Mouse (Mus musculus) CD4-positive, CD25-positive, alpha-beta regulatory T cell, adult 4 months (primary cell): ENCODE data around the gene Colq. TPM values are rescaled to one million over a fixed set of nuclear protein-coding genes. Genes with fewer than 3 reads are reported as not detected.
A peak's percentile ranks its signal among the peaks of the same experiment; 100 is the strongest.

Experiments used
- ATAC-seq: one replicate; pipeline ENCODE4 v1.8.0; 2017
- polyA plus RNA-seq, 2 experiments: library from polyadenylated mRNA; unstranded; fragments of 100-300 nt; shearing (Covaris generic); gene quantifications; one replicate each; pipeline ENCODE4 v1.2.1; 2017

Gene Colq
- polyA plus RNA-seq, 2 experiments from 2014 or later, result 5.6 to 8.5 TPM

DNA sequence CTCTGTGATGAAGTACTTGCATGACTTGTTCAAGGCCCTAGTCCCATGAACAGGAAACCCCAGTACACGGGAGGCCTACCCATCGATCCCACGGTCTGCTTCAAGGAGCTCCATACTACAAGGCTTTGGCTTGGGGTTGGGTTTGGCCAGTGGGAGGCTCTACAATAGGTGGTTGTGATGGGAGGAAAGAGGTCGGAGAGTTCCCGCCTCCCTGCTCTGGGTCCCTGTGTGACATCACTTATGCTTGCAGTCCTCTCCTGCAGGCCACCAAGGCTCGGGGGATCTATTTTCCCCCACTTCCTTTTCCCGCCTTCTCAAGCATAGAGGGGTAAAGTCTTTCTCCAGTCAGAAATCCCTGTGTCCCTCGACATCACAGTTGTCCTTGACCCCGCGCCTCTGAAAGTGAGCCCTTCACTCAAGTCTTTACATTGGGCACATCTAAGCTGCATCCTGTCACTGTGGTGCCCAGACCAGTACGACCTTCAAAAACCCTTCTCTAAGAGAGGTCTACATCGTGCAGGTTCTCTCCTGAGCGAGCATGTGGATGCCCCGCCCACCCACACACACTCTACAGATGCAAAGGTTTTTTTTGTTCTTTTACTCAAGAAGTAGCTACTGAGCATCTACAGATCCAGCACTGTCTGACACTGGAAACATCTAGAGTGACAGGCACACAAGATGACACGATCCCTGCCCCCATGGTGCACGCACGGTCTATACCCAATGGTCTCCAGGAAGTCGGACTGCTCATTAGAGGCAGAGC lies 16.1 kb downstream of the Colq start:
- peak; percentile 51 for ATAC-seq

GRCm38 (mm10) chr14:31572561-31573175 lies 18.5 kb downstream of the Colq start:
- ATAC-seq, result no peak

DNA sequence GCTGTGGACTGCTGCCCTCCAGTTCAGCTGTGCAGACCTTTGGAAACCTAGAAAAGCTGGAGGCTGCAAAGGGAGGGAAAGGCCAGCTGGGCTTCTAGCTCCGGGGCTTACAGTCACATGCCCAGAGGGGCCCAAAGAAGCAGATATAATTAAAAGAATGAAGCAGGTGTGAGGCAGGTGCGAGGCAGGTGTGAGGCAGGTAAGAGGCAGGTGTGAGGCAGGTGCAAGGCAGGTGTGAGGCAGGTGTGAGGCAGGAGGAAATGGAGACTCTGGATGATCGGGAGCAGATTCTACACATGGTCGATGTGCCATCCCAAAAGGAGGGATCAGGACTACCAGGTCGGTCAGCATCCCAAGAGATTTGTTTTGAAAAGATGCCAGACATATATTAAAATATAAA lies 19.7 kb downstream of the Colq start:
- ATAC-seq, result no peak

DNA sequence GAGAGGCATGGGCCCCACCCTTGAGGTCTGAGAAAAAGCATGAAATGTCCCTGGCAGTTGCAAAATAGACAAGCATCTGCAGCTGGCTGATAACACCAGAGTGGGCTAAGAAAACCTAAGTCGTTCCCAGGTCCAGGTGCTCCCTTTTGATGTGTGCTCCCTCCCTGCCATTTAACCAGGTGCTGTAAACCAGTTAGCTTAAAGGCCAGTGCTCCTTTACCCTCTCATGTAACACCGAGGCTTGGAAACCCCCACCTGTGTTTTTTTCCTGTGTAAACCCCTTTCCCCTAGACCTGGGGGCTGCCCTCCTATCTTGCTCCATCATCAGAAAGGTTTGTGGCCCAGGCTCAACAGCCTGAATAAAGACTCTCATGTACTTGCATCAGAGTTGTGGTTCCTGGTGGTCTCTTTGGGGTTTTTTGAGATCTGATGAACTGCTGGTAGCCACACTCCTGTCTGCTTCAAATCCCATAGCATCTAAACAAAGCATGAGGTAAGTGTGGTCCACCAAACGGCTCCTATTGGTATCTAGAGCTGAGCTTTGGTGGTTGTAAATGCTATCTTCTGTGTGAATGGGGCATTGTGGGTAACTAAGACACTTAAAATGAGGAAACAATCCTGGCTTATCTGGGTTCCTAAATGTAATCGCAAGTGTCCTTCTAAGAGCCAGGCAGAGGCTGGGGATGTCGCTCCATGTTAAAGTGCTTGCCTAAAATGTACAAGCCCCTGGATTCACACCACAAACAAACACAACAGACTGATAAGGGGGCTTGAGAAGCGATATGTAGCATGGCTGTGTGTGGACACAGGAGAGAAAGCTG lies 20.8 kb downstream of the Colq start:
- peak; percentile 53 for ATAC-seq

- peak; percentile 73 for ATAC-seq
Observed at GRCm38 (mm10) chr14:31569151-31569631, 22.0 kb downstream of the Colq start.

- ATAC-seq, result no peak
Observed at GRCm38 (mm10) chr14:31565478-31566212, 25.5 kb downstream of the Colq start.

DNA sequence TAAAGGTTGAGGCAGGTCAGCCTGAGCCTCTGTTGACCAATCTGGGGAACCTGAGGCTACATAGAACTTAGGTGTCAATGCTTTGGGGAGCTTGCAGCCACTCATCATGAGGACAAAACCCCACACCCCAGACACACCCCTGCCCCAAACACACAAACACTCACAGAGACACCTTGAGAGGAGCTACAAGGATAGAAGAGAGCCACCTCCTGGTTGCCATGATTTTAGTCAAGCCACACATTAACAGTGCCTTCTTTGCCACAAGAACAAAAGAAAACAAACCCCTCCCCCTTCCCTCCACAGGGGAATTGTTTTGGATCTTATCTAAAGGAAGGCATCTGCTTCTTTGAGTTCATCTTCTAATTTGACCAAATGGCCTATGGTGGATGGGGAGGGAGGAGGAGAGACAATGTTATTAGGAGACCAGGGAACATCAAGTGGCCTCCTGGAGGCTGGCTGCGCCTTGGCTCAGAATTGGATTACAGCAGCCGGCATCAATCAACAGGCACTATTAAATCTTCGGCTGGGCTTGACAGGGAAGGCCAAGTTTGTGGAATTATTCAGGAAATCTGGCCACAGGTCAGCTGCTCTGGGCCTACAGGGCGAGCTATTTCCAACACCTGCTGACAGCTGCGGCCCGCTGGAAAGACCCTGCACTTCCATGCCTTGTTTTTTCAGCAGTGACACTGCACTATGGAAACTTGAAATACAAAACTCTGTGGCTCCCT lies 26.5 kb downstream of the Colq start:
- no peak for ATAC-seq

GRCm38 (mm10) chr14:31560886-31561285 lies 30.3 kb downstream of the Colq start:
- ATAC-seq, result peak; percentile 3

- ATAC-seq, result no peak
Observed at GRCm38 (mm10) chr14:31559216-31559615, 31.9 kb downstream of the Colq start.

DNA sequence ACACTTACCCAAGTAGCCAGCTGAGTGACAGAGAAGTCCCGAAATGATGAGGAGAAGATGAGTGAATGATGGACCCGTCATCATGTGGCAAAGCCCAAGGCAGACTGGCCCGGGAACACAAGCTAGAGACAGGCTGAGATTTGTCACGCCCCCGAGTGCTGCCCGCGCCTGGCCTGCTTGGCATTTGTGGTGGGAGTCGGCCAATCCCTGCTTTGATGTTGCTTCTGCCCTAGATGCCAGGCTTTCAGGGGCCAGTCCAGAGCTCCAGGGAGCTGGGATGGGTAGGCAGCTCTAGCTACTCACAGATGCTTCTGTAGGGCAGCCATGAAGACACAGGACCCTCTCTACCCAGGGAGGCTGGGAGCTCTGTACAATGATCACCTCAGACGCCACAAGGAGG lies 33.4 kb downstream of the Colq start:
- ATAC-seq, result no peak

- ATAC-seq, result no peak
Observed at GRCm38 (mm10) chr14:31557273-31557672, 33.9 kb downstream of the Colq start.

DNA sequence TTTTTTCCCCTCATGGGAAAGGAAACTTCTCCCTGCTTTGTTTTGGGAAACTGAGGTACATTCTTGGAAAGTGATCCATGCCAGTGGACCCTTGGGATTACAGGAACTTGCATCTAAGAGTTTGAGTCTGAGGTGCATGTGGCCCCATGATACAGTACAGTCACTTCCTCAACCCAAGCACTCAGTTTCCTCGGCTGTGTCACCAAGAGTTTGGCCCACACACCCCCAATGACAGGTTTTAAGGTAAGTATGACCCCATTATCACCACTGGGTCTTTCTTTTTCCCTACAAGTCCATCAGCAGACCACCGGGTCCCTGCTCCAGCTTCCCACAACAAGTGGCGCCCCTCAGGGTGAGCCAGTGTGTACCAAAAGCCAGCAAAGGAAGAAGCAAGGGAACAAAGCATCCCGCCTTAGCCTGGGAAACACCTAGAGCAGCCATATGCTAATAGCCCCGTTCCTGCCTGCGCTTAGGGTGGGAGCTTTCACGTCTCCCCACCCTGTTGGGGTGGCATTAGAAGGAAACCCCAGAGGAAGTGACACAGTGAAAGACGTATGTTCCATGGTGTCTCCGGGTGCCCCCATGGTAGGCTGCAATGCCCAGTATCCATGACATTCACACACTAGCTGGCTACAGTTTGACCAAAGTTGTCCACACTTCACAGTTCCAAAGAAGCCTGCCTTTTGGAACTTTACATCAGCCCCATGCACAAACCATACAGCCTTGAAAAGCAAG lies 34.5 kb downstream of the Colq start:
- peak; percentile 33 for ATAC-seq

DNA sequence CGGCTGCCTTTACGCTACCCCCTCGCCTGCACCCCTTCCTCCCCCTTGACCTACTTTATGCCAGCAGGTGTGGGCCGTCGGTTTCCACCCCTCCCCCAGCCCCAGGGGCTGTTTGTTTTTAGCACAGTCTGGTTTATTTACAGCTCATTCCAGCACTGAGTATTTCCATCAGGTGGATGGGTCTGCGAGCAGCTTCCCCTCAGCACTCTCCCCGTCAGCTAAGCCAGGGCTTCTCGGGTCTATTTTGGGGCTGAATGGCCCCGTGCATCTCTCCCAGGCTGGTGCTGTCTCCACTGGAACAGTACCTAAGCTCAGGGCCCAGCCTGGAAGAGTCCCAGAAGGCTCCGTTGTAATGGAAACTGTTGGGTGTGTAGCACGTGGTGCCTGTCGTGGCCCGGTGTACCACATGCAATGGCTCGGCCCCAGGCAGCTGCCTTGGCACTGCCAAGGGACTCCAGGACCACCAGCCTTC lies 35.1 kb downstream of the Colq start:
- peak; percentile 60 for ATAC-seq

DNA sequence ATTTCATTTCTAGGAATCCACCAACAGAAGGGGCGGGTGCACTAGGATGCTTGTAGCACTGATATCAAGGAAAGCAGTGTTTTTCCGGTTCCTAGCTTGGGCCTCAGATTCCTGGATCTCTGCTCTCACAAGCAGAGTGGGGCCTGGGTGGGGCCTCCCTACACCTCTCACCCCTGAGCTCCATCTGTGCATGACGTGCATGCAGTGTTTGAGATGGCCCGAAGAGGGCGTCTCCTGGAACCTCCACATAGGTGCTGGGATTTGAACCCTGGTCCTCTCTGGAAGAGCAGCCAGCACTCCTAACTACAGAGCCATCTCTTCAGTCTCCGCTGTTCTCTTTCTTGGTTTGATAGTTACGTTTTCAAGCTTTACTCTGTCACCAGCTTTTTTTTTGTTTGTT lies 36.1 kb downstream of the Colq start:
- peak; percentile 35 for ATAC-seq

DNA sequence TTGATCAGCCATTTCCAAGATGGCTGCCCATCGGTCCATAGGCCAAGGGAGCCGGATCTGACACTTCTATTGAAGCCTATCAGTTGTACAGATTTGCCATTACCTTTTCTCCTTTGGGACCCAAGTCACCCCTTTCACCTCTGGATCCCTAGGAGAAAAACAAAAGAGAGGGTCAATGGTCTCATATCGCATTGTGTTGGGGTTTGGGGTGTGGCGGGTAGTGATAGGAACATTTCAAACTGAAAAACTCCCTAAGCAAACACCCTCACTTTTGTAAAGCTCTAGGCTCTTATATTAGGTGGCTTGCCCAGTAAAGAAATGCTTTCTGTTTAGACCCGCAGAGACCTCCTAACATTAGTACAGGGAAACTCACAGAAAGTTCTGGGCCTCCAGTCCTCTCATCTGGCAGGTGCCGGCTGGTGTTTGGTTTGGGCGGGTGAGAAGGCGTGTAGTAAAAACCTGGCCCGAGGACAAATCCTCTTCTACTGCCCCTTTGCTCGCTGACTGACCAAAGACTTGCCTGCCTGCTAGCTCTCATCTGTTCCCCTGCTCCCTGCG lies 47.2 kb downstream of the Colq start:
- ATAC-seq, result no peak

GRCm38 (mm10) chr14:31537298-31537697 lies 53.8 kb downstream of the Colq start:
- no peak for ATAC-seq

GRCm38 (mm10) chr14:31532656-31533055 lies 58.5 kb downstream of the Colq start:
- no peak for ATAC-seq

GRCm38 (mm10) chr14:31531506-31532148 lies 59.5 kb downstream of the Colq start:
- ATAC-seq, result peak; percentile 98

DNA sequence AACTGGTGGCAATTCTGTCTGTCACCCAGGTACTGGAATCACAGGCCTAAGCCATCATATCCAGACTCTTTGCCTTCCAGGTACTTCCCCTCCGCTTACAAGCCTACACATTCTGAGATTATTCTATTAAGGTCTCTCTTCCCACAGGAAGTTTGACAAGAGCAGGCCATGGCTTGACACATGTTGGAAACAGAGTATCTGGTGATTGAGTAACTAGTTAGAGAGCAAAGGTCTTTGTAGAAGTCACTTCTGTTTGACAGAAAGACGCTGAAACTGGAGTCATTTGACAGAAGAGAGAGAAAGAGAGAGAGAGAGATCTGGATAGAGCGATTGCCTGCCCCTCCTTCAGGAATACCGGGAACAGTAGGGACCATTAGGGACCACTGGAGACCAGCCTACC lies 60.3 kb downstream of the Colq start:
- no peak for ATAC-seq
